ENCODE assay signal across 8 mouse cellular contexts in genomic region chr17:34249878-34250277, GRCm38 (mm10). TPM values are rescaled to one million over a fixed set of nuclear protein-coding genes. Genes with fewer than 3 reads are reported as not detected.
DNase-seq lines count a peak whose midpoint lies in the region; ATAC-seq and TF ChIP-seq lines count a peak whose summit lies in the region.

No protein-coding gene starts in this region.

- H3K27ac ChIP-seq in forebrain, embryonic 10.5 days, result no peak overlapping the region
- no peak overlapping the region for H3K27ac ChIP-seq in forebrain, embryonic 11.5 days (ENCODE audit: low read depth, low read length)
- no peak overlapping the region for H3K27ac ChIP-seq in liver, adult 2 months (replicated peaks; ENCODE audit: insufficient read depth, low read depth, low read length)
- no peak overlapping the region for H3K27ac ChIP-seq in liver, embryonic 12.5 days

- H3K4me1 ChIP-seq in forebrain, embryonic 10.5 days, result 0 out of 2 replicates have a peak, but pooled peaks cover 4% of the 10 kb centered on the region
- H3K4me1 ChIP-seq in forebrain, embryonic 11.5 days (replicated peaks; ENCODE audit: control insufficient read depth, insufficient read depth, low read length), result no peaks in the 10 kb centered on the region
- H3K4me1 ChIP-seq in liver, adult 2 months (ENCODE audit: control insufficient read depth, insufficient read depth, low read length), result no peaks in the 10 kb centered on the region
- no peaks in the 10 kb centered on the region for H3K4me1 ChIP-seq in liver, embryonic 12.5 days

- no peaks in the 10 kb centered on the region for H3K79me2 ChIP-seq in liver, adult 2 months (ENCODE audit: control insufficient read depth, insufficient read depth, low read length)

- no peak overlapping the region for H3K4me3 ChIP-seq in forebrain, embryonic 10.5 days
- no peak overlapping the region for H3K4me3 ChIP-seq in forebrain, embryonic 11.5 days (ENCODE audit: low read depth, low read length)
- H3K4me3 ChIP-seq in liver, adult 2 months (ENCODE audit: insufficient read depth, low read depth, low read length), result no peak overlapping the region
- no peak overlapping the region for H3K4me3 ChIP-seq in liver, embryonic 12.5 days

- H3K4me2 ChIP-seq in forebrain, embryonic 11.5 days (ENCODE audit: low read depth, low read length, severe bottlenecking), result no peak overlapping the region
- no peak overlapping the region for H3K4me2 ChIP-seq in liver, embryonic 12.5 days

- H3K36me3 ChIP-seq in forebrain, embryonic 10.5 days (replicated peaks), result no peaks in the 10 kb centered on the region
- no peaks in the 10 kb centered on the region for H3K36me3 ChIP-seq in forebrain, embryonic 11.5 days (ENCODE audit: control insufficient read depth, insufficient read depth, low read length)
- no peaks in the 10 kb centered on the region for H3K36me3 ChIP-seq in liver, adult 2 months (ENCODE audit: control insufficient read depth, insufficient read depth, low read length)
- H3K36me3 ChIP-seq in liver, embryonic 12.5 days, result no peaks in the 10 kb centered on the region

- TF ChIP-seq CTCF in liver, adult 2 months (IDR thresholded peaks at IDR 0.05; ENCODE audit: low read depth, low read length), result peak; percentile 31
- TF ChIP-seq CTCF in brain, embryonic 14.5 days (IDR thresholded peaks at IDR 0.05; ENCODE audit: borderline replicate concordance, extremely low read depth, insufficient read depth, insufficient read length), result peak; percentile 69; the same call in 1 of the 2 replicates

- H3K9ac ChIP-seq in forebrain, embryonic 11.5 days (ENCODE audit: low read length), result no peak overlapping the region
- H3K9ac ChIP-seq in liver, adult 2 months (ENCODE audit: low read depth, low read length), result no peak overlapping the region
- H3K9ac ChIP-seq in liver, embryonic 12.5 days, result no peak overlapping the region

- WGBS in forebrain, embryonic 10.5 days, result 18% methylated on average over 4 of the region's 4 CpGs
- WGBS in forebrain, embryonic 11.5 days, result 16% methylated on average over 4 of the region's 4 CpGs
- 20% methylated on average over 4 of the region's 4 CpGs for WGBS in liver, adult 2 months
- WGBS in liver, embryonic 12.5 days (ENCODE audit: insufficient replicate concordance), result 22% methylated on average over 4 of the region's 4 CpGs

- TF ChIP-seq POLR2A in liver, adult 2 months (IDR thresholded peaks at IDR 0.05; ENCODE audit: extremely low read depth, insufficient read depth, low read length), result no peak
- TF ChIP-seq POLR2A in brain, embryonic 14.5 days (IDR thresholded peaks at IDR 0.05; ENCODE audit: borderline replicate concordance, extremely low read depth, insufficient read depth, insufficient read length, poor library complexity, severe bottlenecking), result no peak

- H3K27me3 ChIP-seq in forebrain, embryonic 10.5 days (ENCODE audit: poor library complexity, severe bottlenecking), result no peaks in the 10 kb centered on the region
- H3K27me3 ChIP-seq in forebrain, embryonic 11.5 days (ENCODE audit: control insufficient read depth, insufficient read depth, low read length), result no peaks in the 10 kb centered on the region
- no peaks in the 10 kb centered on the region for H3K27me3 ChIP-seq in liver, adult 2 months (ENCODE audit: control insufficient read depth, insufficient read depth, low read length)
- peaks cover 14% of the 10 kb centered on the region; the same call in 1 of the 2 replicates for H3K27me3 ChIP-seq in liver, embryonic 12.5 days (replicated peaks)

- ATAC-seq in forebrain, embryonic 11.5 days (replicated peaks; ENCODE audit: low FRiP score), result no peak
- ATAC-seq in liver, embryonic 12.5 days, result no peak
- peak; percentile 76 for ATAC-seq in megakaryocyte progenitor cell, adult 5-6 weeks (replicated peaks; ENCODE audit: poor library complexity)

- peak; percentile 26 for DNase-seq in forebrain, embryonic 10.5 days (ENCODE audit: extremely low spot score, low spot score)
- no peak for DNase-seq in forebrain, embryonic 11.5 days (ENCODE audit: low spot score)
- DNase-seq in liver, adult 2 months (ENCODE audit: extremely low read depth, low read depth, low spot score), result peak; percentile 56
- peak; percentile 82 for DNase-seq in brain, embryonic 14.5 days (ENCODE audit: low read depth)
- peak; percentile 87 for DNase-seq in induced T-regulatory cell, adult 2 months (ENCODE audit: low read depth)
- no peak for DNase-seq in gastrocnemius, postnatal 10 days

- H3K9me3 ChIP-seq in forebrain, embryonic 10.5 days, result no peaks in the 10 kb centered on the region
- H3K9me3 ChIP-seq in forebrain, embryonic 11.5 days (ENCODE audit: control insufficient read depth, low read length), result no peaks in the 10 kb centered on the region
- no peaks in the 10 kb centered on the region for H3K9me3 ChIP-seq in liver, embryonic 12.5 days (replicated peaks)

RNA-seq across cellular contexts. Expression of gene H2-Ab1, which starts 7.6 kb away (rescaled TPM):
- polyA plus RNA-seq in forebrain, embryonic 10.5 days (2016; fragmentation: Nextera tagmentation; extraction: Ambion mirVana), result 9.8 and 12.5 TPM in 2 replicates
- polyA plus RNA-seq in forebrain, embryonic 11.5 days (2014; fragmentation: Nextera tagmentation; extraction: Ambion mirVana), result 3.0 and 3.6 TPM in 2 replicates
- total RNA-seq in liver, adult 2 months (2014; rRNA removed), result 25.2 and 59.5 TPM in 2 replicates
- polyA plus RNA-seq in liver, adult 2 months (2012; rRNA removed), result 80.4 and 156 TPM in 2 replicates
- polyA plus RNA-seq in liver, embryonic 12.5 days (2016; fragmentation: Nextera tagmentation; extraction: Ambion mirVana), result 2.9 and 3.1 TPM in 2 replicates
- polyA plus RNA-seq in brain, embryonic 14.5 days (2012; rRNA removed), result 1.4 and 1.7 TPM in 2 replicates
- total RNA-seq in megakaryocyte progenitor cell, adult 5-6 weeks (2015), result 50.0 and 61.3 TPM in 2 replicates
- 45.2 and 81.5 TPM in 2 replicates for total RNA-seq in megakaryocyte progenitor cell, adult 5-6 weeks (2017)
- 1 to 10 TPM; 3.6 to 4.1 TPM for total RNA-seq in gastrocnemius, postnatal 10 days (2021)

RNA-seq across cellular contexts. Expression of gene H2-Ob, which starts 11.2 kb away (rescaled TPM):
- not detected in 2 replicates for polyA plus RNA-seq in forebrain, embryonic 10.5 days (2016; fragmentation: Nextera tagmentation; extraction: Ambion mirVana)
- polyA plus RNA-seq in forebrain, embryonic 11.5 days (2014; fragmentation: Nextera tagmentation; extraction: Ambion mirVana), result not detected in 2 replicates
- 1.5 and 1.6 TPM in 2 replicates for total RNA-seq in liver, adult 2 months (2014; rRNA removed)
- 0.96 and 2.9 TPM in 2 replicates for polyA plus RNA-seq in liver, adult 2 months (2012; rRNA removed)
- polyA plus RNA-seq in liver, embryonic 12.5 days (2016; fragmentation: Nextera tagmentation; extraction: Ambion mirVana), result 0.05 and 0.19 TPM in 2 replicates
- 0.04 and 0.11 TPM in 2 replicates for polyA plus RNA-seq in brain, embryonic 14.5 days (2012; rRNA removed)
- 6.6 and 13.1 TPM in 2 replicates for total RNA-seq in megakaryocyte progenitor cell, adult 5-6 weeks (2015)
- 3.7 and 8.6 TPM in 2 replicates for total RNA-seq in megakaryocyte progenitor cell, adult 5-6 weeks (2017)
- total RNA-seq in gastrocnemius, postnatal 10 days (2021), result under 1 TPM; 0.26 to 0.34 TPM

RNA-seq across cellular contexts. Expression of gene H2-Aa, which starts 37.7 kb away (rescaled TPM):
- 0.17 TPM in 1 of 2 replicates, not detected in the other for polyA plus RNA-seq in forebrain, embryonic 10.5 days (2016; fragmentation: Nextera tagmentation; extraction: Ambion mirVana)
- not detected in 2 replicates for polyA plus RNA-seq in forebrain, embryonic 11.5 days (2014; fragmentation: Nextera tagmentation; extraction: Ambion mirVana)
- 32.8 and 58.4 TPM in 2 replicates for total RNA-seq in liver, adult 2 months (2014; rRNA removed)
- polyA plus RNA-seq in liver, adult 2 months (2012; rRNA removed), result 42.8 and 78.0 TPM in 2 replicates
- polyA plus RNA-seq in liver, embryonic 12.5 days (2016; fragmentation: Nextera tagmentation; extraction: Ambion mirVana), result 0.11 TPM in 1 of 2 replicates, not detected in the other
- polyA plus RNA-seq in brain, embryonic 14.5 days (2012; rRNA removed), result 0.50 and 0.51 TPM in 2 replicates
- 30.1 and 37.9 TPM in 2 replicates for total RNA-seq in megakaryocyte progenitor cell, adult 5-6 weeks (2015)
- 10.3 and 24.6 TPM in 2 replicates for total RNA-seq in megakaryocyte progenitor cell, adult 5-6 weeks (2017)
- 1 to 10 TPM; 4.5 TPM for total RNA-seq in gastrocnemius, postnatal 10 days (2021)

RNA-seq across cellular contexts. Expression of gene Tap2, which starts 46.6 kb away (rescaled TPM):
- polyA plus RNA-seq in forebrain, embryonic 10.5 days (2016; fragmentation: Nextera tagmentation; extraction: Ambion mirVana), result 0.18 and 0.60 TPM in 2 replicates
- polyA plus RNA-seq in forebrain, embryonic 11.5 days (2014; fragmentation: Nextera tagmentation; extraction: Ambion mirVana), result 0.11 and 0.41 TPM in 2 replicates
- 14.4 and 15.2 TPM in 2 replicates for total RNA-seq in liver, adult 2 months (2014; rRNA removed)
- 18.4 and 24.6 TPM in 2 replicates for polyA plus RNA-seq in liver, adult 2 months (2012; rRNA removed)
- polyA plus RNA-seq in liver, embryonic 12.5 days (2016; fragmentation: Nextera tagmentation; extraction: Ambion mirVana), result 5.6 and 6.9 TPM in 2 replicates
- polyA plus RNA-seq in brain, embryonic 14.5 days (2012; rRNA removed), result 0.93 and 1.1 TPM in 2 replicates
- total RNA-seq in megakaryocyte progenitor cell, adult 5-6 weeks (2015), result 8.5 and 17.1 TPM in 2 replicates
- total RNA-seq in megakaryocyte progenitor cell, adult 5-6 weeks (2017), result 54.6 and 67.9 TPM in 2 replicates
- total RNA-seq in gastrocnemius, postnatal 10 days (2021), result 1 to 10 TPM; 6.5 to 7.0 TPM

RNA-seq across cellular contexts. Expression of gene Psmb8, which starts 52.4 kb away (rescaled TPM):
- polyA plus RNA-seq in forebrain, embryonic 10.5 days (2016; fragmentation: Nextera tagmentation; extraction: Ambion mirVana), result 1.2 and 1.3 TPM in 2 replicates
- 1.5 and 1.6 TPM in 2 replicates for polyA plus RNA-seq in forebrain, embryonic 11.5 days (2014; fragmentation: Nextera tagmentation; extraction: Ambion mirVana)
- total RNA-seq in liver, adult 2 months (2014; rRNA removed), result 66.9 and 101 TPM in 2 replicates
- 56.7 and 80.3 TPM in 2 replicates for polyA plus RNA-seq in liver, adult 2 months (2012; rRNA removed)
- 12.5 and 13.5 TPM in 2 replicates for polyA plus RNA-seq in liver, embryonic 12.5 days (2016; fragmentation: Nextera tagmentation; extraction: Ambion mirVana)
- polyA plus RNA-seq in brain, embryonic 14.5 days (2012; rRNA removed), result 2.0 and 2.4 TPM in 2 replicates
- total RNA-seq in megakaryocyte progenitor cell, adult 5-6 weeks (2015), result 289 and 290 TPM in 2 replicates
- total RNA-seq in megakaryocyte progenitor cell, adult 5-6 weeks (2017), result 461 and 471 TPM in 2 replicates
- total RNA-seq in gastrocnemius, postnatal 10 days (2021), result 1 to 10 TPM; 4.5 to 5.1 TPM

Comparison
In these comparisons a context has a peak if more than half of its experiments do, and no peak if none do; other contexts are left out.
1. DNase-seq: peak in forebrain, embryonic 10.5 days (single experiment), liver, adult 2 months (single experiment), brain, embryonic 14.5 days (single experiment) and induced T-regulatory cell, adult 2 months (single experiment); none in forebrain, embryonic 11.5 days (single experiment) and gastrocnemius, postnatal 10 days (single experiment).
2. RNA of gene H2-Aa, which starts 37.7 kb away (polyA plus RNA-seq): 42.8 to 78.0 TPM in liver, adult 2 months; 0.50 to 0.51 TPM in brain, embryonic 14.5 days, 0.17 TPM in forebrain, embryonic 10.5 days, 0.11 TPM in liver, embryonic 12.5 days and not detected in forebrain, embryonic 11.5 days; every median in the first group is over 10 times any median in the second.